Mouse (Mus musculus): ENCODE data around the gene B4galt3. TPM values are rescaled to one million over a fixed set of nuclear protein-coding genes. Genes with fewer than 3 reads are reported as not detected.
"Not testable (repeated sequence)": the region's sequence is repeated elsewhere in the genome, so short reads cannot be mapped to it uniquely, and the experiment has no call there.

Gene B4galt3
- polyA plus RNA-seq, 1 experiment from 2014 or later, result 44.4 TPM

DNA sequence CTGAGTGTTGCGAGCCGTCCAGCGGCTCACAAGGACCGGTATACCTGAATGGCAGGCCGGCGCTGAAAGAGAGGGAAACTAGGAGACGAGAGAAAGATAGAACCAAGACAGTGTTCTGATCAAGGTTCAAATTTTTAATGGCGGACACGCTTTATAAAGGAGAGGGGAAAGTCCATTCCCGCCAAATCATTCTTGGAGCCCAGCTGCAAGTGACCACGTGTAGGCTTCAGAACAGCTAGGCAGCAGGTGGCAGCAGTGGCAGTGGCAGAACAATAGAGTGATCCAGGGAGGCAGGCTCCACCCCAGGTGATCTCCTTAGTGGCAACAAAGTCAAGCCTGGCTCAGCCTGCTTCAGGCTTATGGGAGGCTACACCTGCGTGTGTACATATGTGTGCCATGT lies 28.2 kb upstream of the B4galt3 start:
- 87% methylated on average over 12 of the region's 12 CpGs for WGBS
- Histone ChIP-seq H3K4me1 (replicated peaks) (peaks cover 20% of the 10 kb centered on the region), H3K36me3 (peaks cover 77% of the 10 kb centered on the region)
- not testable (repeated sequence) for H3K4me2 ChIP-seq; H3K27ac ChIP-seq; H3K4me3 ChIP-seq; H3K27me3 ChIP-seq; H3K9me3 ChIP-seq (replicated peaks); ATAC-seq (replicated peaks; ENCODE audit: insufficient number of reproducible peaks, insufficient read depth, low FRiP score, low read depth); H3K9ac ChIP-seq

DNA sequence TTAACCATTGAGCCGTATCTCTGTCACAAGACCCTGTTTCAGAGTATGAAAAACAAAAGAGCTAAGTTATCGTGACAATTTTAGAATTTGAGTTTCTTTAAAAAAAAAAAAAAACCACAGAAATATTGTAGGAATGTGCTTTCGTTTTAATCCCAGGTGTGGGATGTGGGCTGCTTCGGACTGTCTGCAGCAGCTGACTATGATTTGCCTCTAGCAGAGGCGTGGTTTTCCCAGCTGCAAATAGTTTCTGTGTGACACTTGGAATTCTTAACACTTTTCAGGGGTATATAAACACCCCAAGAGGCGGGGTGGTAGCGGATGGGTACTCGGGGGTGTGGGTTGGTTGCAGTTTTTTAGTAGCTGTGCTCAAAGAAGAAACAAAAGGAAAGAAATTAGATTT lies 24.8 kb upstream of the B4galt3 start:
- Histone ChIP-seq H3K27ac (peak overlapping the region; percentile 5; the same call in 1 of the 2 replicates), H3K9me3 (replicated peaks) (no peaks in the 10 kb centered on the region), H3K9ac (no peak overlapping the region), H3K27me3 (no peaks in the 10 kb centered on the region), H3K4me2 (peak overlapping the region; percentile 72; the same call in 1 of the 2 replicates), H3K4me3 (no peak overlapping the region), H3K36me3 (peaks cover 43% of the 10 kb centered on the region), H3K4me1 (replicated peaks) (peaks cover 39% of the 10 kb centered on the region)
- no peak for ATAC-seq (replicated peaks; ENCODE audit: insufficient number of reproducible peaks, insufficient read depth, low FRiP score, low read depth)
- 80% methylated on average over 8 of the region's 8 CpGs for WGBS

DNA sequence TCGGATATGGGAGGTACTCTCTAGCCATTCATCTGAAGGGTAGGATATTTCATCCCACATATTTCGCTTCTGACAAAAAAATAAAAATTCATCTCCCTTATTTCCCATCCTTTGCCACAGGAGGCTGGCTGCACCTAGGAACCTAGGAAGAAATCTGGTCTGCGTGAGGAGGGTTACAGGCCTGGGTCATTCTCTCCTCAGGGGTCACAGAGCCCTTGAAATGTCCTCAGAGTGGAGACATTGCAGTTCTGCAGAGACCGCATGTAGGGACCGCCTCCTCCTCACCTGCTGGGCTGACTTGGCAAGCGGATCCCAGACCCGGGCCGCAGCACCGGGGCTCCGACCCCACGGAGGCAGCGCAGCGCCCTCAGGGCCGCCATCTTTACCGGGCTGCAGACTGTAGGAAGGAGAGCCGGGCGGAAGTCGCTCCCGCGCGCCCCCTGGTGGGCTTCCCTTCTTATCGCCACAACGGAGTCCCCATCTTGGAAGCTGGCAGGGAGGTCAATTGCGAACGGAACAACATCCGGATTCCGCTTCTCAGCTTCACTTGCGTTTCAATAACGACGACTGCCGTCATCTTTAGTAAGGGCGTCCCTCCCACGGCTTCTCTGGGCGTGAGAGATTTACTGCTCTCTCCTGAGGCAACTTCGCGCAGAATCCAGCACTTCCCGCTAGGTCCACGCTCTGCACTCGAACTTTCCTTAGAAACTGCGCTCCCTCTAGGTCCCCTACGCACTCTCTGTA lies 23.2 kb upstream of the B4galt3 start:
- under 1% methylated on average over 41 of the region's 41 CpGs for WGBS
- peak; percentile 89 for ATAC-seq (replicated peaks; ENCODE audit: insufficient number of reproducible peaks, insufficient read depth, low FRiP score, low read depth)
- H3K9me3 ChIP-seq (replicated peaks), result no peaks in the 10 kb centered on the region
- H3K4me3 ChIP-seq, result peak overlapping the region; percentile 70
- peak overlapping the region; percentile 83 for H3K4me2 ChIP-seq
- peaks cover 3% of the 10 kb centered on the region; the same call in 1 of the 2 replicates for H3K27me3 ChIP-seq
- H3K9ac ChIP-seq, result peak overlapping the region; percentile 83
- peaks cover 28% of the 10 kb centered on the region for H3K36me3 ChIP-seq
- H3K4me1 ChIP-seq (replicated peaks), result peaks cover 49% of the 10 kb centered on the region
- H3K27ac ChIP-seq, result peak overlapping the region; percentile 93

DNA sequence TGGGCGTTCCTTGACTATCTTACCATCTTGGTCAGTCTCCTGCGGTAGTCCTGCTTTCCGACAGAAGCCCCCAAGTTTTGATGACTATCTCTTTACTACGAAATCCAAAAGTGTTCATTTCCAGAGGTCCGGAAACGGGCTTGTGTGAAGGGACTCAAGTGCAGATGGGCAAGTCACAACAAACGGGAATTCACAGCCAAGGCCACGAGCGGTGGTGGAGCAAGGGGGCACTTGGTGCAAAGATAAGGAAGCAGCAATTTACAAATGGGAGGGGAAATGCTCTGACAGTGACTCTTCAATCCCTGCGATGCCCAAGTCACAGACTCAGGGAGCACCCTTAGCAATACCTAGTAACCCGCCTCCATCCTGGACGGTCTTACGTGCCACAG lies 22.7 kb upstream of the B4galt3 start:
- H3K27me3 ChIP-seq, result peaks cover 3% of the 10 kb centered on the region; the same call in 1 of the 2 replicates
- peak overlapping the region; percentile 52; the same call in 1 of the 2 replicates for H3K9ac ChIP-seq
- 8% methylated on average over 13 of the region's 13 CpGs for WGBS
- peak overlapping the region; percentile 83 for H3K4me2 ChIP-seq
- peaks cover 55% of the 10 kb centered on the region for H3K4me1 ChIP-seq (replicated peaks)
- no peak for ATAC-seq (replicated peaks; ENCODE audit: insufficient number of reproducible peaks, insufficient read depth, low FRiP score, low read depth)
- peaks cover 23% of the 10 kb centered on the region for H3K36me3 ChIP-seq
- peak overlapping the region; percentile 70 for H3K4me3 ChIP-seq
- H3K9me3 ChIP-seq (replicated peaks), result no peaks in the 10 kb centered on the region
- peak overlapping the region; percentile 93 for H3K27ac ChIP-seq

DNA sequence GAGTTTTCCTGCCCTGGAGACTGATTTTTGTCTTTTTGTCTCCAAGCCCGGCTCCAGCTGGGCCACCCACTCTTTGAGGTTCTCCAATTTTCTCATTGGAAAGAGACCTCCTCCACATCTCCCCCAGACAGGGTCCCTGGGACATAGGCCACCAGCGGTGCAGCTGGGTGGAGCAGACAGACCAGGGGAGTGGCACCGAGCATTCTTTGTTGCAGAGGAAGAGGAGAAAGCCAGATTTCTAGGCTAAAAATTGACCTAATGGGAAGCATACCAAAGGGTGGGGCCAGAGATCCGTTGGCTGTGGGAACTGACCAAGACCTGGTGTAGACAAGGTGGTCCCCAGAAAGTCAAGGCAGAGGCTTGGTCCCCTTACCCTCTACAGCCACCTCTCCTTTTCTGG lies 22.2 kb upstream of the B4galt3 start:
- H3K27me3 ChIP-seq, result peaks cover 3% of the 10 kb centered on the region; the same call in 1 of the 2 replicates
- H3K4me3 ChIP-seq, result peak overlapping the region; percentile 70; the same call in 1 of the 2 replicates
- H3K9me3 ChIP-seq (replicated peaks), result no peaks in the 10 kb centered on the region
- peak overlapping the region; percentile 93 for H3K27ac ChIP-seq
- no peak overlapping the region for H3K9ac ChIP-seq
- no peak for ATAC-seq (replicated peaks; ENCODE audit: insufficient number of reproducible peaks, insufficient read depth, low FRiP score, low read depth)
- H3K4me1 ChIP-seq (replicated peaks), result peaks cover 58% of the 10 kb centered on the region
- 27% methylated on average over 4 of the region's 4 CpGs for WGBS
- H3K36me3 ChIP-seq, result peaks cover 18% of the 10 kb centered on the region
- peak overlapping the region; percentile 83 for H3K4me2 ChIP-seq

DNA sequence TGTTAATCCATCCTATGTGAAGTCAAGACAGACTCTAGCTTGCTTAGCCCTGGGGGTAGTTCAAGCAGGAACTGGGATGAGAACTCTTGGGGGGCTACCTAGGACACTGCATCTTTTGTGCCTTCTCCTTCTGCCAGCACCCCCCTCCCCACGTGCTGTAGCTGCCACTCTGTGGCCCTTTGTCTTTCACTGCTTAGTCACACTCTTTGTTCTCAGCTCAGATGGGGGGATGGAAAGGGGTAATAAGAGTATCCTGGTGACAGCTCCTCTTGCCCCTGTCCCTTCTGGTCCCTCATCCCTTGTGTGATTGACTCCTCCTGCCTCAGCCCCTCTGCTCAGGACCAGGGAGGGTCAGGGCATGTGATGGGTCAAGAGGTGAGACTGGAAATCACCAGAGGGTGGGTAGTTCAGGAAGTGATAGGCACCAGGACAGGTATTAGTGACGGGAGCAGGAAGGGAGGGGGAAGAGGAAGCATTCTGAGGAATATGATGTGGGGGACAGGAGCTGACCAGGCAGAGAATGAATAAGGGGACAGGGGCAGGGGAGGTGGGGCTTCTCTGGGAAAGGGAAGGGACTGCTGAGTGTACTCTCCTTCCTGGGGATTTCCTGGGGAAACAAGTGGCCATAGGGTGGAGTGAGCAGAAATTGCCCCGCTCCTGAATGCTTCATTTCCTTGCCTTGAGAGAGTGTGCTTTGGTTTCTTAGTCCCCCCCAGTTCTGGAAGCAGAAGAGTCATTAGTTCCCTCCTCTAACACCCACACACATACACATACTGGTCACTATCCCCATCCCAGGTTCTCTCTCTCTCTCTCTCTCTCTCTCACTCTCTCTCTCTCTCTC lies 21.5 kb upstream of the B4galt3 start:
- peaks cover 11% of the 10 kb centered on the region for H3K36me3 ChIP-seq
- peaks cover 58% of the 10 kb centered on the region for H3K4me1 ChIP-seq (replicated peaks)
- 47% methylated on average over 3 of the region's 3 CpGs for WGBS
- peak overlapping the region; percentile 83; the same call in 1 of the 2 replicates for H3K4me2 ChIP-seq
- peak overlapping the region; percentile 93 for H3K27ac ChIP-seq
- ATAC-seq (replicated peaks; ENCODE audit: insufficient number of reproducible peaks, insufficient read depth, low FRiP score, low read depth), result no peak
- no peak overlapping the region for H3K4me3 ChIP-seq
- H3K9me3 ChIP-seq (replicated peaks), result no peaks in the 10 kb centered on the region
- no peak overlapping the region for H3K9ac ChIP-seq
- H3K27me3 ChIP-seq, result peaks cover 3% of the 10 kb centered on the region; the same call in 1 of the 2 replicates

DNA sequence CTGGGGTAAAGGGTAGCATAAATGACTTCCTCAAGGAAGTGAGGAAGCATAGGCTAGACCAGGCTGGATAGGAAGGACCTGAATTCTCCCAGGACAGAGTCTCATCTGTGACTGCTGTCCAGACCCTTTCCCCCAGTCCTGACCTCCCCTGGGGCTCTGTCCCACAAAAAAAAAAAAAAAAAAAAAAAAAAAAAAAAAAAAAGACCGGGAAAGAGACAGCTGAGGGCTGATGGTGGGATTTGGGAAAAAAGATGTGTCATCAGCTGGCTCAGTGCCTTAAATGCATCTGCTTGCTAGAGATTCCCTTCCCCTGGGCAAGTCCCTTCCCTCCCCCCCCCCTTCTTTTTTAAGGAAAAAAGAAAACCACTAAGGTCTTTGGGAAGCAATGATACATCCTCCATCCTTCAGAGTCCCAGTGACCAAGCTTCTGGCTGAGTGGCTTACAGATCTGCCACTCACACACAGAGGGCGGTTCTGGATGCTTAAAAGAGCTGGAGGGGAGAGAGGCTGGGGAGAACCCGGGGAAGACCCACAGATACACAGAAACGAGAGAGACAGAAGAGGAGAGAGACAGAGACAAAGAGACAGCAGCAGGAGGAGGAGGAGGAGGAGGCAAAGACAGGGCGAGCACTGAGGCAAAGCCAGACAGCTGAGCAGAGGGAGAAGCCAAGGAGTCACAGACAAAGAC lies 20.1 kb upstream of the B4galt3 start, which contains the start of gene Adamts4:
Gene Adamts4 (plus strand): TSS at position 509 of the 688 bp plus-strand sequence.
- Histone ChIP-seq H3K4me1 (replicated peaks) (peaks cover 57% of the 10 kb centered on the region), H3K27me3 (peaks cover 3% of the 10 kb centered on the region; the same call in 1 of the 2 replicates), H3K4me2 (peak within 1 kb of the TSS; percentile 63), H3K9me3 (replicated peaks) (no peaks in the 10 kb centered on the region), H3K27ac (peak within 1 kb of the TSS; percentile 93), H3K36me3 (peaks cover 7% of the 10 kb centered on the region; the same call in 1 of the 2 replicates), H3K9ac (peak within 1 kb of the TSS; percentile 43), H3K4me3 (peak within 1 kb of the TSS; percentile 42)
- ATAC-seq (replicated peaks; ENCODE audit: insufficient number of reproducible peaks, insufficient read depth, low FRiP score, low read depth), result no peak
- 20% methylated on average over 5 of the region's 5 CpGs for WGBS

DNA sequence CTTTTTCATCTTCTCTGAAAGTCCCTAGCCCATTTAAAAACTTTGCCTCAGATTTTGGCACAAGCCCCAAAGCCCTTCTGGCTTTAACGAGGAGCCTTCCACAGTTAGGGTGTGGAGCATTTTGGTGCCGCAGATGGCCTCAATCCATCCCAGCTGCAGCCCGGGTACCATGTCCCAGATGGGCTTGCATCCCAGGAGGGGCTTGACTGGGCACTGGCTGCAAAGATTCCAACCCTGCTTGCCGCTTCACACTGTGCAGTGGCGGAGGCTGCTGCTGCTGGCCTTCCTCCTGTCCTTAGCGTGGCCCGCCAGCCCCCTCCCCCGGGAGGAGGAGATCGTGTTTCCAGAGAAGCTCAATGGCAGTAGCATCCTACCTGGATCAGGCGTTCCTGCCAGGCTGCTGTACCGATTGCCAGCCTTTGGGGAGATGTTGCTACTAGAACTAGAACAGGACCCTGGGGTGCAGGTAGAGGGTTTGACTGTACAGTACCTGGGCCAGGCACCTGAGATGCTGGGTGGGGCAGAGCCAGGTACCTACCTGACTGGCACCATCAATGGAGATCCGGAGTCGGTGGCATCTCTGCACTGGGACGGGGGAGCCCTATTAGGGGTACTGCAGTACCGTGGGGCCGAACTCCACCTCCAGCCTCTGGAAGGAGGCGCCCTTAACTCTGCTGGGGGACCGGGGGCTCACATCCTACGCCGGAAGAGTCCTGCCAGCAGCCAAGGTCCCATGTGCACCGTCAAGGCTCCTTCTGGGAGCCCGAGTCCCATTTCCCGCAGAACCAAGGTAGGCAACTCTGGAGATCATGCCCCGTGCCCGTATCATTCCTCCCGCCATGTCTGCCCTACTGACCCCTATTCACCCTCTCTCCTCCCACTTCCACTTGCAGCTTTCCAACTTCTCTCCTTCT lies 19.2 kb upstream of the B4galt3 start, which contains the start of gene Ndufs2:
Gene Ndufs2 (minus strand): TSS at position 709 of the 914 bp plus-strand sequence.
- H3K36me3 ChIP-seq, result no peaks in the 10 kb centered on the region
- H3K9ac ChIP-seq, result peak within 1 kb of the TSS; percentile 43
- WGBS, result 22% methylated on average over 26 of the region's 26 CpGs
- H3K9me3 ChIP-seq (replicated peaks), result no peaks in the 10 kb centered on the region
- H3K4me1 ChIP-seq (replicated peaks), result peaks cover 48% of the 10 kb centered on the region
- H3K27me3 ChIP-seq, result peaks cover 3% of the 10 kb centered on the region; the same call in 1 of the 2 replicates
- H3K27ac ChIP-seq, result peak within 1 kb of the TSS; percentile 77
- ATAC-seq (replicated peaks; ENCODE audit: insufficient number of reproducible peaks, insufficient read depth, low FRiP score, low read depth), result no peak
- H3K4me3 ChIP-seq, result peak within 1 kb of the TSS; percentile 42
- H3K4me2 ChIP-seq, result peak within 1 kb of the TSS; percentile 63

DNA sequence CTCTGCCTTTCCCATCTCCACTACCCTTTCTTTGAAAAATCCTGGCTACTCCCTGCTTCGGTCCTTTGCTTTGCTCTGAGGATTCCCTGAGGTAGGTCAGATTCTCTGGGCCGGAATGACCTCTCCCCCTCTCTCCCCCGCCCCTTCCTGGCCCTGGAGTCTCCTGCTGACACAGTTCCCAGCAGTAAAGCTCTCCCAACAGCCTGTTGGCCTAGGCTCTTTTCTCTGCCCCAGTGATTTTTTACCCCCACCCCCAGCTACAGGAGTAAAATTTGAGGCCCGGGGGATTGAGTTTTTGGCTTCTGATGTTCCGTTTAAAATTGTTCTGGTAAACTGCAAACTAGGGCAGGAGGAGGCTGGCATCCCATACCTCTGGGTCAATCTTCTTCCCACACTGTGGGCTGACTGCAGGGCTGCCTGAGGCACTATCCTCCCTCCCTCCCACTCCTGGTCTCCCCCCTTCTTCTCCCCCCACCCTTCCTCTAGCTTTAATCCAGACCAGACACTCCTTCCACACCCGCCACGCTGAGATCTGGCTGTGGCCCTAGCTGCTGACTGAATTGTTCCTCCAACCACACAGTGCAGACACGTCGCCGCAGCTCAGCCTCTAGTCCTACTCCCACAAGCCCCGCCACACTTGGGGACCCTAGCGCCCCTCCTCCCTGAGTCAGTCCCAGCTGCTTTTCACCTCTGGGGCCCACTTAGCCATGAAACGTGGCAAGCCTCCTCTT lies 18.4 kb upstream of the B4galt3 start:
- ATAC-seq (replicated peaks; ENCODE audit: insufficient number of reproducible peaks, insufficient read depth, low FRiP score, low read depth), result peak; percentile 27; the same call in 1 of the 2 replicates
- Histone ChIP-seq H3K9me3 (replicated peaks) (no peaks in the 10 kb centered on the region), H3K9ac (peak overlapping the region; percentile 43), H3K36me3 (no peaks in the 10 kb centered on the region), H3K27ac (peak overlapping the region; percentile 77), H3K27me3 (peaks cover 3% of the 10 kb centered on the region; the same call in 1 of the 2 replicates), H3K4me3 (peak overlapping the region; percentile 42), H3K4me2 (peak overlapping the region; percentile 63), H3K4me1 (replicated peaks) (peaks cover 44% of the 10 kb centered on the region)
- WGBS, result 20% methylated on average over 13 of the region's 13 CpGs

Measured in heart, embryonic 15.5 days (tissue).